Mouse (Mus musculus): ENCODE measurements around the gene Olfr828.

DNA sequence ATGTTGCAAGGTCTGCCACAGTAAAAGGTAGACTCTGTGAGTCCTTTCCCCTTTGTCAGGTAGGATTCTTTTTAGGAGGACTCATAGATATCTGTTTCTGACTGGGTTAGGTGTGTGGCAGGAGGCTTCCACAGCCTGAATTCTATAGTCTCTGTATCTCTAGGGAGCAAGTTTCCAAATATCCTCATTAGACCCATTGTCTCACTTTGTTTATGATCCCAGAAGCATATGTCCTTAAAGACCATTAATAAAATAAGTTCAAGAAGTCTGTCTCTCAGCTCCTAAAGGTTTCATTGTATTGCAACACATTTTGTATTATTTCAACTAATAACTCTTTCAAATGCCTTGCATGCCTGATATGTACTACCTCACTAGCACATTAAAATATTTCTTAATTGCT, at the start of gene Olfr828:
- TF ChIP-seq CTCF (IDR thresholded peaks at IDR 0.05; ENCODE audit: borderline replicate concordance, insufficient read depth, low read length), result no peak
- no peak for TF ChIP-seq POLR2A (IDR thresholded peaks at IDR 0.05; ENCODE audit: low read depth, low read length)

All from embryonic fibroblast, embryonic 13.5 days (primary cell).